Mouse (Mus musculus) small intestine, adult 2 months (tissue): ENCODE results near the gene Prkcb. TPM values are rescaled to one million over a fixed set of nuclear protein-coding genes. Genes with fewer than 3 reads are reported as not detected.
A peak's percentile ranks its signal among the peaks of the same experiment; 100 is the strongest.

Experiments
- H3K27ac ChIP-seq: fragments of 200-500 bp; 2 replicates; pipeline ENCODE4 v1.5.1; 2012; ENCODE audit warnings: low read depth, low read length, control low read depth, inconsistent platforms; ENCODE audit not compliant: insufficient read depth
- H3K27me3 ChIP-seq: fragments of 200-500 bp; 2 replicates; pipeline ENCODE4 v1.6.1; 2012; ENCODE audit warnings: mild to moderate bottlenecking, moderate library complexity, low read length, inconsistent platforms; ENCODE audit not compliant: control insufficient read depth, insufficient read depth
- H3K36me3 ChIP-seq: fragments of 200-500 bp; 2 replicates; pipeline ENCODE4 v1.6.1; 2012; ENCODE audit warnings: mild to moderate bottlenecking, low read length, control low read depth, inconsistent platforms; ENCODE audit not compliant: control insufficient read depth, insufficient read depth
- H3K4me1 ChIP-seq: fragments of 200-500 bp; 2 replicates; pipeline ENCODE4 v1.6.1; 2012; ENCODE audit warnings: low read length, inconsistent platforms, mixed read lengths; ENCODE audit not compliant: control insufficient read depth, insufficient read depth, insufficient read length
- H3K4me3 ChIP-seq: fragments of 200-500 bp; 2 replicates; pipeline ENCODE4 v1.5.1; 2012; ENCODE audit warnings: low read depth, mild to moderate bottlenecking, control low read depth, inconsistent platforms, low read length, moderate library complexity
- CTCF ChIP-seq: fragments of 200-500 bp; IDR thresholded peaks from 2 replicates; pipeline ENCODE4 v1.5.1; 2012; ENCODE audit warnings: low read depth, mild to moderate bottlenecking, control low read depth, inconsistent platforms, low read length, moderate library complexity, mixed read lengths; ENCODE audit not compliant: insufficient replicate concordance, insufficient read length; ENCODE audit errors: extremely low read depth
- POLR2A ChIP-seq: fragments of 200-500 bp; IDR thresholded peaks from 2 replicates; pipeline ENCODE4 v1.6.1; 2012; ENCODE audit warnings: low read depth, mild to moderate bottlenecking, control low read depth, inconsistent platforms, low read length, moderate library complexity
- whole genome bisulfite sequencing: fragments of 180-500 bp; shearing (Covaris S2); methylation state at CpG from one replicate; pipeline ENCODE4 v1.1.7; 2018; 5-methylcytosine and 5-hydroxymethylcytosine counted together
- polyA plus RNA-seq: library from polyadenylated mRNA; depleted of rRNA; stranded (reverse); fragments of >200 nt; gene quantifications from 2 replicates; pipeline ENCODE4 v1.2.3, GENCODE M21; 2012

Gene Prkcb
- polyA plus RNA-seq, 1 experiment: 6.1 TPM

DNA sequence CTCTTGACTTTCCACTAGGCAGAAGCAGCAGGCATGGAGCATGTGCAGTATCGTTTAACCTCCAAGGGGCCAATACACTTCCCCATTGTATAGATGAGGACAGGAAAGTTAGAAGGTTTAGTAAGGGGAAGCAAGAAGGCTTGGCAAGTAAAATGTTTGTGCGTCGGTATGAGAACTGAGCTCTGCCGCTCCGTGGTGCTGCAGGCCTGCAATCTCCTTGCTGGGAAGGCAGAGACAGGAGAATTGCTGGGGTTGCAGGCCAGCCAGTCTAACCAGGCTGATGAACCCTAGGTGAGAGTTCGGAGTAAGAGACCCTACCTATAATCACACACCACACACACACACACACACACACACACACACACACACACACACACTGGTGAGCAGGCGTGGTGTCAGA, 188.6 kb downstream of the Prkcb start:
- no peak overlapping the region for H3K27ac ChIP-seq
- H3K36me3 ChIP-seq: no peaks in the 10 kb centered on the region
- H3K4me3 ChIP-seq: no peak overlapping the region
- WGBS: 63% methylated on average over 7 of the region's 7 CpGs
- TF ChIP-seq POLR2A (no peak), CTCF (no peak)
- H3K4me1 ChIP-seq: no peaks in the 10 kb centered on the region
- H3K27me3 ChIP-seq: no peaks in the 10 kb centered on the region

DNA sequence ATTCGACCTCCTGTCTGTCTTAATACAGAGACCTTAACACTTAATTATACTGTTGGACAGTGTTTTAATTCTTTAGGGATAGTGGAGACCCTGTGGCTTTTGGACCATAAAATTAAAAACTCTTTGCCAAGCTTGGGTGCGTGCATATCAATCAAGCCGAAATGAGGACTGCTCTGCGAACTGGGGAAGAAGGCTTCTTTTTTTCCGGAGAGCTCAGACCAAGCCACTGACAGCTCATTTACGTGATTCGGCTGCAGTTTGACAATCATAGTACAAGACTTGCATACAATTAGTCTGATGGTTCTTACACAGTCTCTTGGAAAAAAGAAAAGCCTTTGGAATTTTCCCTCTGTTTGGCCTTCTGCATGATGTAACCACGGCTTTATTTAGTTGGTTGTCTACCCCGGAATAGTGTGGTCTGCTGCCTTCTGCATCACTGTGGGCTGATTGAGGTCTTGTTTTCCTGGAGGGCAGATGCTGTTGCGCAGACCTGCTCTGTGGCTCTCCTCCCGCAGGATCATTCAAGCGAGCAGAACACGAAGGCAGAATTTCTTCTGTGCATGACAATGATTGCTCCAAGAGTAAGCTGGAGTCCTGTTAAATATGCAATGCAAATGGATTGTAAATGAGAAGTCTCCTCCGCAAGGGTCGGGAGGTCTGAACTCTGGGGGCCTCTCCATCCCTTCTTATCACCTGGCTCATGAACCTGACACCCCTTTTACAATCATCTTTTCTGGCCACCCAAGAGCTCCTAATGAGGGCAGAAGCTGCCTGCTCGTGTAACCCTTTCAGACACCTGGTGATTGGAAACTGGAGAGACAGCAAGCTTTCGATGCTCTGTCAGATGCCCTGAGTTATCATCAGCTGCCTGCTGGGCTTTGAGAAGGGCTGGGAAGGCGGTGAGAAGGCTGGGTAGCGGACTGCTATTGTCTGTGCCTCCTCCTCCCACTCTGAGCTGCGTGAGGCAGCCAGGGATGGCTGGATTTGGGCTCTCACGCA, 189.3 kb downstream of the Prkcb start:
- Histone ChIP-seq H3K27ac (no peak overlapping the region), H3K4me1 (no peaks in the 10 kb centered on the region), H3K4me3 (no peak overlapping the region), H3K27me3 (no peaks in the 10 kb centered on the region), H3K36me3 (no peaks in the 10 kb centered on the region)
- TF ChIP-seq POLR2A (no peak), CTCF (no peak)
- 34% methylated on average over 21 of the region's 21 CpGs for WGBS

- no peaks in the 10 kb centered on the region for H3K36me3 ChIP-seq
- no peak for TF ChIP-seq POLR2A
- no peak overlapping the region for H3K27ac ChIP-seq
- H3K4me3 ChIP-seq: no peak overlapping the region
- H3K27me3 ChIP-seq: no peaks in the 10 kb centered on the region
- 71% methylated on average over 8 of the region's 8 CpGs for WGBS
- no peaks in the 10 kb centered on the region for H3K4me1 ChIP-seq
These were observed 195.4 kb downstream of the Prkcb start for GRCm38 (mm10) chr7:122483949-122484348.

GRCm38 (mm10) chr7:122487929-122488571, 199.5 kb downstream of the Prkcb start:
- WGBS: 39% methylated on average over 11 of the region's 11 CpGs
- Histone ChIP-seq H3K36me3 (no peaks in the 10 kb centered on the region), H3K27me3 (no peaks in the 10 kb centered on the region), H3K4me3 (no peak overlapping the region), H3K27ac (no peak overlapping the region), H3K4me1 (no peaks in the 10 kb centered on the region)
- TF ChIP-seq CTCF (no peak), POLR2A (no peak)

- Histone ChIP-seq H3K4me1 (no peaks in the 10 kb centered on the region), H3K4me3 (no peak overlapping the region), H3K27me3 (no peaks in the 10 kb centered on the region), H3K27ac (no peak overlapping the region), H3K36me3 (no peaks in the 10 kb centered on the region)
- 69% methylated on average over 8 of the region's 8 CpGs for WGBS
- TF ChIP-seq CTCF: no peak
- TF ChIP-seq POLR2A: no peak
These were observed 203.5 kb downstream of the Prkcb start for GRCm38 (mm10) chr7:122492041-122492440.

DNA sequence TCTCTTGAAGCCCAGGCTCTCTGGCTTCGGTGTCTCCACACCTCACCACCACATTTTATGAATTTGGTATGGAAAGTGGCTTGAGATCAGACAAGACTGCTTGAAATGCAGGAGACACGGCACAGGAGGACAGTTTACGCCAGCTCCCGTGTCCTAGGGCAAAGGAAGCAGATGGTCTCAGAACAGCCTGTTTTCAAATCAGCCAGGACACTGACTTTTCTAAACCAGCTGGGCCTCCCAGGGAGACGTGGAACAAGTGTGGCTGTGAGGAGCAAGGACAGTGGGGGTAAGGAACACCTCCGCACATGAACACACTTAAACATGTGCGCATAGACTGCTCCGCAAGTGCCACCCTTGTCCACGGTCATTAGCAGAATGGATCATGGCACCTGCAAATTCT, 204.4 kb downstream of the Prkcb start:
- Histone ChIP-seq H3K36me3 (no peaks in the 10 kb centered on the region), H3K27me3 (no peaks in the 10 kb centered on the region), H3K4me3 (no peak overlapping the region), H3K27ac (no peak overlapping the region), H3K4me1 (no peaks in the 10 kb centered on the region)
- WGBS: 87% methylated on average over 9 of the region's 9 CpGs
- TF ChIP-seq POLR2A: no peak
- no peak for TF ChIP-seq CTCF

- peak; percentile 50; the same call in 1 of the 2 replicates for TF ChIP-seq CTCF
- TF ChIP-seq POLR2A: no peak
- H3K4me3 ChIP-seq: no peak overlapping the region
- H3K4me1 ChIP-seq: no peaks in the 10 kb centered on the region
- H3K27ac ChIP-seq: no peak overlapping the region
- H3K36me3 ChIP-seq: no peaks in the 10 kb centered on the region
- no peaks in the 10 kb centered on the region for H3K27me3 ChIP-seq
- WGBS: 32% methylated on average over 3 of the region's 3 CpGs
These were observed 205.5 kb downstream of the Prkcb start for GRCm38 (mm10) chr7:122494088-122494487.
